Mouse (Mus musculus) mouse embryonic stem cell (cell line): ENCODE measurements at regions not wholly inside any gene's neighbourhood (a gene's known extent, or its start where the extent isn't known, plus 50 kb on each side); places are given as distances from the start of the nearest gene placed in this dataset.
"Not testable (repeated sequence)": the region's sequence is repeated elsewhere in the genome, so short reads cannot be mapped to it uniquely, and the experiment has no call there.

Source experiments
- in situ Hi-C, 2 experiments: fragments of 300-500 bp; cut with MboI; formaldehyde crosslinking; loops; 1 replicate in 1 of 2; 3 replicates in 1 of 2; pipeline ENCODE4 v1.14.3; 2019 to 2020; ENCODE audit warnings: low sequenced_read_pairs in 2 of 2, low pct_unique_long_range_greater_than_20kb in 1 of 2, mixed read lengths in 1 of 2; ENCODE audit not compliant: unreplicated experiment in 1 of 2

DNA sequence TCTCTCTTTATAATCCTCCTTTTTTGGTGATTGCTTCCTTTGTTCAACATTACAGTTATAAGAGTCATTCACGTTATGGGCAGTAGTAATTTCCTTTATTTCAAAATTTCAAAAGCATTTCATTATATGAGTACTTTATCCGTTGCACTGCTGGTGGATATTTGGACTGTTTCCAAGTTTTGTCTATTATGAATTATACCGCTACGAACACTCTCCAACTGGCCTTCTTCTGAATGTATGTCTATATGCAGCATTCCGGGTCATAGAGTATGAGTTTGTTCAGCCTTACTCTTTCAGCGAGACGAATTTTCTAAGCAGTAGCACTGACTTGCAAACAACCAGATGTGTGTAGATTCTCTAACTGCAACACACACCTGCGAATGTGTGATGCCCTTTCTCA is 57.8 kb downstream of the Dusp6 start:
- in situ Hi-C loops = no loop called here

GRCm38 (mm10) chr10:99323358-99323757 is 60.3 kb downstream of the Dusp6 start:
- in situ Hi-C loops = no loop called here

DNA sequence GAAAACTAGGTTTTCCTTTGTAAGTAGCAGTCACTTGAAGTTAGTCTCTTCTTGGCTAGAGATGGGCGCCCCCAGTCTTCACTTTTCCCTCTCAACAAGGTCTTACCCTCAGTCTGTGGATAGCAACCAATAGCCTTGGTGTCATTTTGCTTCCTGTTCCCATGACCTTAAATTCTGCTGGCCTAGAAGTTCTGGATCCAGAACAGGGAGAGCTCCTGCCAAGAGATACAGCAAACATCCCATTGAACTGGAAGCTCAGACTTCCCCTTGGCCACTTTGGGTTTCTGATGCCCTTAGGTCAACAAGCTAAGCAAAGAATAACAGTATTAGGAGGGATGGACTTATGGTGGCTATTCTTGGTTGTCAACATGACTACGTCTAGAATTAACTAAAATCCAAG is 64.5 kb downstream of the Dusp6 start:
- in situ Hi-C loops = no loop called here

- in situ Hi-C loops = no loop called here
Measured at GRCm38 (mm10) chr10:99328568-99328967, 65.5 kb downstream of the Dusp6 start.

DNA sequence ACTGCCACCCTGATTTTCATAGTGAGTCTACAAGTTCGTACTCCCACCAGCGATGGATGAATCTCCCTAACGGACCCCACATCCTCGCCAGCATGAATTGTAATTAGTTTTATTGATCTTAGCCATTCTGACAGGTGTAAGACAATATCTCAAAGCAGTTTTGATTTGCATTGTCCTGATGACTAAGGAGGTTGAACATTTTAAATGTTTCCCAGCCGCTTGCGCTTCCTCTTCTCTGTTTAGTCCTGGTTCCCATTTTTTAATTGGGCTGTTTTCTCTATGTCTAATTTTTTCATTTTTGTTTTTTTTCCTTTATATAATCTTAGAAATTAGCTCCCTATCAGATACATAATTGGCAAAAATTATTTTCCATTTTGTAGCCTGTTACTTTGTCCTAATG is 66.4 kb downstream of the Dusp6 start:
- in situ Hi-C loops = no loop called here

GRCm38 (mm10) chr10:99330519-99330918 is 67.5 kb downstream of the Dusp6 start:
- in situ Hi-C loops = no loop called here

- in situ Hi-C loops = no loop called here
Measured at GRCm38 (mm10) chr10:99331876-99332275, 68.8 kb downstream of the Dusp6 start.

DNA sequence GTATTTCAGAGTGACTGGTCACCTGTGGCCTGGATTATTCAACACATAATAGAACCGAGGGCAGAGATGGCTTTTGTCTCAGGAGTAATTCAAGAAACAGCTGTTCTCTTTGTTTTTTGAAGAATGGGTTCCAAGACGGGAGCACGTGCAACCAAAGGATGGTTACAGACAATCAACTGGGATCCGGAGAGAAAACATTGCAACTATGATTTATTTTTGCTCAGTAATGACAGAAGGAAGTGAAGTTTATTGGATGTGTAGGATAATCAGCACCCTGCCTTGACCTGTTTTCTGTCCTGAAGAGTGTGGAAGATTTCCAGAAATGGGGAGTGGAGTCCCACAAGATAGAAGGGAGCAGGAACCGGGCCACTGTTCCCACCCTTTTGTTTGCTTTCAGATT is 70.8 kb downstream of the Dusp6 start:
- in situ Hi-C loops = no loop called here

- in situ Hi-C loops = no loop called here
Measured at GRCm38 (mm10) chr10:99336091-99336490, 73.1 kb downstream of the Dusp6 start.

GRCm38 (mm10) chr10:99338790-99339189 is 75.8 kb downstream of the Dusp6 start:
- in situ Hi-C loops = not testable (repeated sequence)

DNA sequence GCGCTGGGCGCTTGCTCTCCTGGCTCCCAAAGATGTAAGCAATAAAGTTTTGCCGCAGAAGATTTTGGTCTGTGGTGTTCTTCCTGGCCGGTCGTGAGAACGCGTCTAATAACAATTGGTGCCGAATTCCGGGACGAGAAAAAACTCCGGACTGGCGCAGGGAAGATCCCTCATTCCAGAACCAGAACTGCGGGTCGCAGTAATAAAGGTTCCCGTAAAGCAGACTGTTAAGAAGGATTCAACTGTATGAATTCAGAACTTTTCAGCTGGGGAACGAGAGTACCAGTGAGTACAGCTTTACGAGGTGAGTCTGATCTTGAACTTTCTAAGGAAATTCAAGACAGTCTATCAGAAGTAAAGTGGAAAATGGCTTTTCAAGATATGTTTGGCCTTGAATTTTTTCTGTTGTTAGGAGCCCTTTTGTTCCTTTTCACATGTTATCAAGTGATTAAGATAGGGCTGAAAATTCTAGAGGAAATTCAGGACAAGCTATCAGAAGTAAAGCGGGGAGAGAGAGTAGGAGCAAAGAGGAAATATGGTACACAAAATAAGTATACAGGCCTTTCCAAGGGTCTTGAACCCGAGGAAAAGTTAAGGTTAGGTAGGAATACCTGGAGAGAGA is 76.4 kb downstream of the Dusp6 start:
- in situ Hi-C loops = not testable (repeated sequence)

DNA sequence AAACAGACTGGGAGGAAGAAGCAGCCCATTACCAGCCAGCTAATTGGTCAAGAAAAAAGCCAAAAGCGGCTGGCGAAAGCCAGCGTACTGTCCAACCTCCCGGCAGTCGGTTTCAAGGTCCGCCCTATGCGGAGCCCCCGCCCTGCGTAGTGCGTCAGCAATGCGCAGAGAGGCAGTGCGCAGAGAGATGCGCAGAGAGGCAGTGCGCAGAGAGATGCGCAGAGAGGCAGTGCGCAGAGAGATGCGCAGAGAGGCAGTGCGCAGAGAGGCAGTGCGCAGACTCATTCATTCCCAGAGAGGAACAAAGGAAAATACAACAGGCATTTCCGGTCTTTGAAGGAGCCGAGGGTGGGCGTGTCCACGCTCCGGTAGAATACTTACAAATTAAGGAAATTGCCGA is 77.0 kb downstream of the Dusp6 start:
- in situ Hi-C loops = not testable (repeated sequence)

DNA sequence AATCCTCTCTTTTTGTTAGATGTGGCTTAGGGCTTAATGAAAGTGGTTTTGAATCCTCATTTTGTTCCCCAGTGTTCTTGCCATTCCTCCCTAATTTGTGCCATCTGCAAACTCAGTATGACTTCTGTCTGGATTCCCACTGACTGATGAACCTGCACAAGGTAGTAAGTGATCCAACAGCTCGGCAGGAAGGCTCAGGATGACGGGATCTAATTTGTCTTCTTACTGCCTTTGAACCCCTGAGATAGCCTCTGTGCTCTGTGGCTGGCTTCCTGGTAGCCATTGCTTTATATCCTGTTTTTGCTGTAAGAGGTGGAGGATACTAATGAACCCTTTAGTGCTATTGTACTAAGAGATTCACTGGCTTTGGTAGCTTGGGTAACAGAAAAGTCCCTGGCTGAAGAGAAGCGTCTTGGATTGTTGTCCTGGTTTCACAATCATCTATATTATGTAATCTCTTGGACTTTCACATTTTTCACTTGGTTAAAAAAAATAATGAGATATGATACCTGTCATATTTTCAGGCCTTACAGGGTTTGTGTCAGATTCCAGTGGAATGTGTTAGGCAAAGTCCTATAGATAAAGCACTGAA is 86.2 kb downstream of the Dusp6 start:
- in situ Hi-C loops = no loop called here

GRCm38 (mm10) chr10:99353541-99354292 is 90.7 kb downstream of the Dusp6 start:
- in situ Hi-C loops = loop anchor here in 1 of 2 experiments (10.0 kb wide), 1 partner anchor 201 kb away; no protein-coding TSS in a partner anchor

DNA sequence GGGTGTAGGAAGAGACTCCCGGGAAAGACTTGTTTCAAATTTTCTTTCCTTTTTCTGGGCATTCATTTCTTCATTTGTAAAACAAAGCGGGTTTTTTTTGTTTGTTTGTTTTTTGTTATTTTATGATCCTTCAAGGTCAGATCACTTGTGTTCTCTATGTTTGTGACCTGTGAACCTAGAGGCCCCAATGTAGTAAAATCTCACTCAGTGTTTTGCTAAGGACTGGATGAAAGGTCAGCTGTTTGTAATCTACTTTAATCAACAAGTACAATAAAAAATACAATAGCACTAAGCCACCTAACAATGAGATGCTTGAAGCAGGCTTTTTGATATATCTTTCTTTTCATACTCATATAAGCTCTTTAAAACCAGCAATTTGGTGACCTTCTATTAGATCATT is 91.3 kb downstream of the Dusp6 start:
- in situ Hi-C loops = loop anchor here in 1 of 2 experiments (10.0 kb wide), 1 partner anchor 200 kb away; no protein-coding TSS in a partner anchor

DNA sequence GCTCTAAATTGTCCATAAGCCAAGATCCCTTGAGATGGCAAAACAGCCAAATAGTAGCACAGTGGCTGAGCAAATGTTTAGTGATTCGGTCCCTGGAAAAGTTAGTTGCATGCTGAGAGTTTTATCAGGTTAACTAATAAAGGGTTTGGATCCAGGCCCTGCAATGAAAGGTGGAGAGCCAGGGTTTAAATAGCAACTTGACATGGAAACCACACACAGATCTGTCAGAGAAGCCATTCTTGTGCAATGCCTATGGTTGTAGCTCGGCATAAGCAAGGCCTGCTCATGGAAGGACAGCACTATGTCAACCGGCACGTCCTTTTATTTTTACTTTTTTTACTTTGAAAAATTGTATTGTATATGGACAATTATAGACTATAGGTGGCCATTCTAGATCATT is 92.3 kb downstream of the Dusp6 start:
- in situ Hi-C loops = loop anchor here in 1 of 2 experiments (10.0 kb wide), 1 partner anchor 199 kb away; no protein-coding TSS in a partner anchor

DNA sequence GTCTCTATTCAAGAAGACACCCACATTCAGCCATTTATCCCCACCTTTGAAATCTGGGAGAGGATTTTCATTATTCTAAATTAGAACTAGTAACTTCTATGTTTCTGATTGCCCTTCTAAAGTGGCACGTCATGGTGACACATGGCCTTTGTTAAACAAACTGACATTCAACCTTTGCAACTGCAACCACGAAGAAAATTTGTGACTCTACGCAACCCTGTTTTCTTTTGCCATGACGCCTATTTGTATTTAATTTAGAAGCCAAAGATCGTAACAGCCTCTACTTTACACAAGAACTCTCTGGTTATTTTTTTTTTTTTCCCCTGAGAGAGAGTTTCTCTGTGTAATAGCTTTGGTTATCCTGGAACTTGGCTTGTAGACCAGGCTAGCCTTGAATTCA is 93.2 kb downstream of the Dusp6 start:
- in situ Hi-C loops = loop anchor here in 1 of 2 experiments (10.0 kb wide), 1 partner anchor 199 kb away; no protein-coding TSS in a partner anchor

DNA sequence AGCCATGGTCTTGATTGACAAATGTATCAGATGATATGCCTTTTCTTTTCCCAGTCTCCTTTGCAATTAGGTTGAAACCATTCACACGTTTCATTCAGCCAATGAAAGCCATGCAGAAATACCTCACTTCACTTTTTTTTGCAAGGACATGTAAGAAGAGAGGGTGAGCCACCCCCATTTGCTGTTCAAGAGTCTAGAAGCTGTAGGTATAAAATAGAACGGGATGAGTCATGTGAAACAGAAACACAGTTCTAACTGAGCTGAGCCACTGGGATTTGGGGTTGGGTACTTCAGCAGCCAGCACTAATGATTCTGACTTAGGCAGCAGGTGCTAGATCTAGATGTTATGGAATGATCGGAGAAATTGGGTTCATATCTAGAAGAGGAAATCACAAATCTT is 93.9 kb downstream of the Dusp6 start:
- in situ Hi-C loops = loop anchor here in 1 of 2 experiments (10.0 kb wide), 1 partner anchor 198 kb away; no protein-coding TSS in a partner anchor

DNA sequence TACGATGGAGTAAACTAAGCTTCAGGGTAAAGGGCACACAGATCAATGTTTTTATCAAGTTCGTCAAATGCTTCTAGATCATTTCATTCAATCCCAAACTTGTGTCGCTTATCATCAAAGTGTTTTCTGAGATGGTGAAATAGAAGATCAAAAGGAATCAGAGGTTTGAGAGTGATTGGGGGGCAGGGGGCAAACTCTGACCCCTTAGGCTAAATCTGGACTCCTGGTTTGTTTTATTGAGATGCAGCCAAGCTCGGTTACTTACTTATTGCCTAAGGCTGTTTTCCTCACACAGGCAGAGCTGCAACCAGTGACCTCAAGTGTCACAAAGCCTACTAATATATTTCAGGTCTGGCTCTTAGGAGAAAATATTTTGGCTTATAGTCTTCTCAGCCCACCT is 94.3 kb downstream of the Dusp6 start:
- in situ Hi-C loops = loop anchor here in 1 of 2 experiments (10.0 kb wide), 1 partner anchor 197 kb away; no protein-coding TSS in a partner anchor
